Mouse (Mus musculus): ENCODE results near the gene Gm3696.
"Not testable (repeated sequence)": the region's sequence is repeated elsewhere in the genome, so short reads cannot be mapped to it uniquely, and the experiment has no call there.

The Gm3696 gene

GRCm38 (mm10) chr14:7100521-7100920 lies at the start of gene Gm3696:
Gm3696 (minus strand) TSS chr14:7100621.
- not testable (repeated sequence) for DNase-seq (ENCODE audit: low spot score in 2 of 2)

- DNase-seq (ENCODE audit: low spot score in 2 of 2) = not testable (repeated sequence)
Observed at GRCm38 (mm10) chr14:7125312-7125711, 24.9 kb upstream of the Gm3696 start, which contains the start of gene Gm6676. Gm6676 (minus strand) TSS chr14:7125412.

- DNase-seq (ENCODE audit: low spot score in 2 of 2) = not testable (repeated sequence)
Observed at GRCm38 (mm10) chr14:7105124-7105802, 4.8 kb upstream of the Gm3696 start.

GRCm38 (mm10) chr14:7044870-7045269 lies 55.6 kb downstream of the Gm3696 start, which contains the start of gene Gm3685:
Gm3685 (minus strand) TSS chr14:7044970.
- not testable (repeated sequence) for DNase-seq (ENCODE audit: low spot score in 2 of 2)
